Mouse (Mus musculus): ENCODE measurements around the gene Gcdh.

- TF ChIP-seq CTCF (IDR thresholded peaks at IDR 0.05; ENCODE audit: low read depth, low read length) (no peak), TAL1 (conservative IDR thresholded peaks at IDR 0.05; ENCODE audit: low read depth, low read length) (no peak)
Observed at GRCm38 (mm10) chr8:84907493-84907892, 13.8 kb upstream of the Gcdh start.
